Mouse (Mus musculus) small intestine, adult 10 weeks (tissue): ENCODE results near the gene Caln1. TPM values are rescaled to one million over a fixed set of nuclear protein-coding genes. Genes with fewer than 3 reads are reported as not detected.

Source experiments
- polyA plus RNA-seq: library from polyadenylated mRNA; stranded (reverse); fragments of 350-450 nt; fragmentation: Illumina TruSeq; extraction: RNeasy Lipid Tissue Mini Kit (QIAGEN cat#74804); gene quantifications from one replicate; pipeline ENCODE4 v1.2.3, GENCODE M21; 2014; ENCODE audit warnings: low replicate concordance

The Caln1 gene
- polyA plus RNA-seq, result not detected

GRCm38 (mm10) chr5:130369237-130369636 is at the start of gene Caln1:
Gene Caln1, plus strand, starts transcription at chr5:130369455.

GRCm38 (mm10) chr5:130384222-130384912 is 15.1 kb downstream of the Caln1 start, which contains the start of gene A330070K13Rik:
Gene A330070K13Rik, minus strand, starts transcription at chr5:130384631.

Other genes with a start within 250 kb of the Caln1 start
- gene Kctd7, start 224.6 kb upstream of the Caln1 start, polyA plus RNA-seq, result 0.33 TPM
- gene Rabgef1, start 197.7 kb upstream of the Caln1 start, polyA plus RNA-seq, result 19.2 TPM
- gene Tmem248, start 152.4 kb upstream of the Caln1 start, polyA plus RNA-seq, result 21.0 TPM
- gene Sbds, start 113.9 kb upstream of the Caln1 start, polyA plus RNA-seq, result 101 TPM
- gene Tyw1, start 113.8 kb upstream of the Caln1 start, polyA plus RNA-seq, result 1.1 TPM
- gene A330070K13Rik, start 15.2 kb downstream of the Caln1 start, polyA plus RNA-seq, result not detected